ENCODE assay signal across 20 mouse cellular contexts in the genomic region with DNA sequence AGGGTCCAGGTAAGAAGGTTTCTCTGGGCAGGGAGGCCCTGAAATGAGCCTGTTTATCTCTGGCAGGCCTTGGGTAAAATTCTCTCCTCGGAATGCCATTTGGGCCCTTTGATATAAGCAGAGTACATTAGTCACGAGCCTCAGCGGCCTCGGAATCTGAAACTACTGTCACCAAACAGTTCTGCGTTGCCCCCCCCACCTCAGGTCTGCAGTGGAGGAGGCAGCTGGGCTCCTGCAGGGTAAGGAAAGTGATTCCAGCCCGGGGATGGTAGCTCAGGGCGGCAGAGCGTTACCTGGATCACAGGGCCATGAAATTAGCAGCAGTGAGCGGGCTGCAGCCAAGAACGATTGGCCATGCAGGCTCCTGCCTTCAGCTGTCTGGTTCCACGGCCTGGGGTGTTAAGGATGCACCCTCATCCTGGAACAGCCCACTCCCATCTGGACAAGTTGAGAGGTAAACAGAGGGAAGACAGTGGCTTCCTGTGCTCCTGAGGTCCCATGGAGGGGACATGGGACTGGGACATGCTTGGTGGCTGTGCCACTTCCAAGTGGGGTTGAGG. TPM values are rescaled to one million over a fixed set of nuclear protein-coding genes. Genes with fewer than 3 reads are reported as not detected.
A peak's percentile ranks its signal among the peaks of the same experiment; 100 is the strongest.
DNase-seq lines count a peak whose midpoint lies in the region; ATAC-seq and TF ChIP-seq lines count a peak whose summit lies in the region.
"Had no signal": no experiment of that assay in that cellular context is flagged by ENCODE, and none has a peak within 500 bp of the region (broad histone marks: within the 10 kb centered on the region; RNA-seq: fewer than 3 reads in every experiment).

No protein-coding gene starts in this region.

- no peak overlapping the region for H3K4me2 ChIP-seq in heart, embryonic 11.5 days
- no peak overlapping the region for H3K4me2 ChIP-seq in hindbrain, embryonic 13.5 days
- no peak overlapping the region for H3K4me2 ChIP-seq in forebrain, postnatal 0 days (ENCODE audit: low read depth)
- H3K4me2 ChIP-seq in liver, embryonic 12.5 days = no peak overlapping the region
- H3K4me2 ChIP-seq: forebrain, embryonic 13.5 days; heart, embryonic 12.5 days; liver, embryonic 11.5 days; lung, embryonic 15.5 days; midbrain, embryonic 12.5 days had no signal

- intact Hi-C loops in left cerebral cortex, postnatal 4 days (cut with DNase I) = no loop called here
- intact Hi-C loops in left cerebral cortex, postnatal 25 days (cut with DNase I) = no loop called here

- no peaks in the 10 kb centered on the region for H3K36me3 ChIP-seq in heart, embryonic 11.5 days (ENCODE audit: control insufficient read depth, insufficient read depth, low read length)
- H3K36me3 ChIP-seq in hindbrain, embryonic 13.5 days = peaks cover 8% of the 10 kb centered on the region; the same call in 1 of the 2 replicates
- no peaks in the 10 kb centered on the region for H3K36me3 ChIP-seq in forebrain, postnatal 0 days (ENCODE audit: insufficient read depth)
- H3K36me3 ChIP-seq in liver, embryonic 12.5 days = 0 out of 2 replicates have a peak, but pooled peaks cover 3% of the 10 kb centered on the region
- H3K36me3 ChIP-seq: lung, embryonic 15.5 days; midbrain, embryonic 12.5 days had no signal

- peaks cover 3% of the 10 kb centered on the region; the same call in 1 of the 2 replicates for H3K4me1 ChIP-seq in heart, embryonic 11.5 days (ENCODE audit: control insufficient read depth, insufficient read depth, low read length)
- peaks cover 23% of the 10 kb centered on the region for H3K4me1 ChIP-seq in hindbrain, embryonic 13.5 days (replicated peaks)
- peaks cover 2% of the 10 kb centered on the region; the same call in 1 of the 2 replicates for H3K4me1 ChIP-seq in forebrain, postnatal 0 days (ENCODE audit: insufficient read depth)
- H3K4me1 ChIP-seq in cerebellum, adult 2 months (ENCODE audit: control insufficient read depth, insufficient read depth, low read length) = no peaks in the 10 kb centered on the region; the same call in 1 of the 2 replicates
- no peaks in the 10 kb centered on the region for H3K4me1 ChIP-seq in liver, embryonic 12.5 days
- H3K4me1 ChIP-seq: lung, embryonic 15.5 days had no signal

- H3K27me3 ChIP-seq in heart, embryonic 11.5 days (ENCODE audit: control insufficient read depth, insufficient read depth, low read length) = no peaks in the 10 kb centered on the region
- H3K27me3 ChIP-seq in hindbrain, embryonic 13.5 days = no peaks in the 10 kb centered on the region
- no peaks in the 10 kb centered on the region for H3K27me3 ChIP-seq in forebrain, postnatal 0 days (ENCODE audit: insufficient read depth, low read length)
- no peaks in the 10 kb centered on the region for H3K27me3 ChIP-seq in cerebellum, adult 2 months (ENCODE audit: control insufficient read depth, insufficient read depth, low read length)
- no peaks in the 10 kb centered on the region for H3K27me3 ChIP-seq in liver, embryonic 12.5 days (replicated peaks)
- H3K27me3 ChIP-seq: forebrain, embryonic 13.5 days; heart, embryonic 12.5 days; lung, embryonic 15.5 days had no signal

- H3K9me3 ChIP-seq in heart, embryonic 11.5 days (replicated peaks; ENCODE audit: control insufficient read depth, low read length) = no peaks in the 10 kb centered on the region
- no peaks in the 10 kb centered on the region for H3K9me3 ChIP-seq in hindbrain, embryonic 13.5 days
- H3K9me3 ChIP-seq in forebrain, postnatal 0 days (ENCODE audit: low read length) = no peaks in the 10 kb centered on the region
- no peaks in the 10 kb centered on the region for H3K9me3 ChIP-seq in liver, embryonic 12.5 days (replicated peaks)
- H3K9me3 ChIP-seq: embryonic facial prominence, embryonic 10.5 days; forebrain, embryonic 13.5 days; heart, embryonic 12.5 days; limb, embryonic 10.5 days; lung, embryonic 15.5 days; midbrain, embryonic 12.5 days had no signal

- peak; percentile 90 for DNase-seq in heart, adult 11 months
- peak; percentile 26 for DNase-seq in left cerebral cortex, postnatal 4 days
- DNase-seq in left cerebral cortex, postnatal 25 days (ENCODE audit: low spot score in 2 of 2) = no peak
- no peak for DNase-seq in forebrain, postnatal 0 days
- no peak for DNase-seq in cerebellum, adult 2 months

- H3K9ac ChIP-seq in heart, embryonic 11.5 days (ENCODE audit: low read depth, low read length) = no peak overlapping the region
- no peak overlapping the region for H3K9ac ChIP-seq in hindbrain, embryonic 13.5 days
- no peak overlapping the region for H3K9ac ChIP-seq in forebrain, postnatal 0 days
- no peak overlapping the region for H3K9ac ChIP-seq in liver, embryonic 12.5 days
- H3K9ac ChIP-seq: forebrain, embryonic 13.5 days; heart, embryonic 12.5 days; lung, embryonic 15.5 days; midbrain, embryonic 12.5 days had no signal

- H3K27ac ChIP-seq in heart, embryonic 11.5 days (ENCODE audit: low read depth, low read length) = no peak overlapping the region
- peak overlapping the region; percentile 66 for H3K27ac ChIP-seq in hindbrain, embryonic 13.5 days
- no peak overlapping the region for H3K27ac ChIP-seq in forebrain, postnatal 0 days (ENCODE audit: low read depth, low read length)
- H3K27ac ChIP-seq in cerebellum, adult 2 months (ENCODE audit: insufficient read depth, low read length) = no peak overlapping the region
- no peak overlapping the region for H3K27ac ChIP-seq in liver, embryonic 12.5 days
- H3K27ac ChIP-seq: embryonic facial prominence, embryonic 10.5 days; forebrain, embryonic 13.5 days; layer of hippocampus, adult 2 months; limb, embryonic 10.5 days; lung, embryonic 15.5 days; midbrain, embryonic 12.5 days; stomach, postnatal 0 days had no signal

- no peak for TF ChIP-seq POLR2A in cerebellum, adult 2 months (IDR thresholded peaks at IDR 0.05; ENCODE audit: borderline replicate concordance, insufficient read depth, low read length)

- H3K4me3 ChIP-seq in heart, embryonic 11.5 days (ENCODE audit: low read depth, low read length) = no peak overlapping the region
- no peak overlapping the region for H3K4me3 ChIP-seq in hindbrain, embryonic 13.5 days
- H3K4me3 ChIP-seq in forebrain, postnatal 0 days (ENCODE audit: low read depth, low read length) = no peak overlapping the region
- H3K4me3 ChIP-seq in cerebellum, adult 2 months (replicated peaks; ENCODE audit: insufficient read depth, low read depth, low read length) = no peak overlapping the region
- H3K4me3 ChIP-seq in liver, embryonic 12.5 days = no peak overlapping the region
- H3K4me3 ChIP-seq: embryonic facial prominence, embryonic 10.5 days; forebrain, embryonic 13.5 days; heart, embryonic 12.5 days; layer of hippocampus, adult 2 months; limb, embryonic 10.5 days; lung, embryonic 15.5 days; midbrain, embryonic 12.5 days; myocyte had no signal

- 66% methylated on average over 11 of the region's 11 CpGs for WGBS in heart, embryonic 11.5 days (ENCODE audit: insufficient replicate concordance)
- WGBS in hindbrain, embryonic 13.5 days = 70% methylated on average over 11 of the region's 11 CpGs
- WGBS in forebrain, postnatal 0 days = 76% methylated on average over 11 of the region's 11 CpGs
- WGBS in cerebellum, adult 2 months = 63% methylated on average over 11 of the region's 11 CpGs
- 71% methylated on average over 11 of the region's 11 CpGs for WGBS in liver, embryonic 12.5 days (ENCODE audit: insufficient replicate concordance)

- no peak for ATAC-seq in heart, embryonic 11.5 days (replicated peaks; ENCODE audit: insufficient number of reproducible peaks, low FRiP score, low TSS enrichment)
- peak; percentile 27; the same call in 1 of the 2 replicates for ATAC-seq in hindbrain, embryonic 13.5 days (ENCODE audit: low FRiP score)
- ATAC-seq in forebrain, postnatal 0 days = no peak
- no peak for ATAC-seq in liver, embryonic 12.5 days
- ATAC-seq: CD4-positive, CD25-positive, alpha-beta regulatory T cell, adult 4 months; forebrain, embryonic 13.5 days; intestine, embryonic 16.5 days had no signal

- TF ChIP-seq CTCF in forebrain, postnatal 0 days (IDR thresholded peaks at IDR 0.05; ENCODE audit: low read depth) = no peak
- no peak for TF ChIP-seq CTCF in cerebellum, adult 2 months (IDR thresholded peaks at IDR 0.05; ENCODE audit: borderline replicate concordance, insufficient read depth, low read depth, low read length)

RNA-seq across cellular contexts. Expression of a gene that starts 15.3 kb away (rescaled TPM):
- 4.6 and 4.8 TPM in 2 replicates for polyA plus RNA-seq in heart, embryonic 11.5 days (2014; fragmentation: Nextera tagmentation; extraction: Ambion mirVana)
- 10 to 100 TPM; 16.3 to 19.6 TPM for total RNA-seq in left cerebral cortex, postnatal 4 days (2021)
- total RNA-seq in left cerebral cortex, postnatal 25 days (2021) = 10 to 100 TPM; 14.9 to 17.5 TPM
- 14.1 and 15.8 TPM in 2 replicates for polyA plus RNA-seq in hindbrain, embryonic 13.5 days (2015; fragmentation: Nextera tagmentation; extraction: Ambion mirVana)
- 6.5 and 9.3 TPM in 2 replicates for total RNA-seq in forebrain, postnatal 0 days (2014; rRNA removed)
- 7.8 and 11.6 TPM in 2 replicates for polyA plus RNA-seq in forebrain, postnatal 0 days (2015; fragmentation: Nextera tagmentation; extraction: Ambion mirVana)
- 9.6 and 9.9 TPM in 2 replicates for polyA plus RNA-seq in cerebellum, adult 2 months (2012; rRNA removed)
- 3.6 and 4.2 TPM in 2 replicates for polyA plus RNA-seq in liver, embryonic 12.5 days (2016; fragmentation: Nextera tagmentation; extraction: Ambion mirVana)

RNA-seq across cellular contexts. Expression of a gene that starts 41.0 kb away (rescaled TPM):
- 0.23 and 0.27 TPM in 2 replicates for polyA plus RNA-seq in heart, embryonic 11.5 days (2014; fragmentation: Nextera tagmentation; extraction: Ambion mirVana)
- 1 to 10 TPM; 1.3 to 1.8 TPM for total RNA-seq in left cerebral cortex, postnatal 4 days (2021)
- total RNA-seq in left cerebral cortex, postnatal 25 days (2021) = 1 to 10 TPM; 1.7 to 2.5 TPM
- polyA plus RNA-seq in hindbrain, embryonic 13.5 days (2015; fragmentation: Nextera tagmentation; extraction: Ambion mirVana) = 2.0 TPM in 2 replicates
- 6.2 and 13.1 TPM in 2 replicates for total RNA-seq in forebrain, postnatal 0 days (2014; rRNA removed)
- polyA plus RNA-seq in forebrain, postnatal 0 days (2015; fragmentation: Nextera tagmentation; extraction: Ambion mirVana) = 0.58 and 1.9 TPM in 2 replicates
- polyA plus RNA-seq in cerebellum, adult 2 months (2012; rRNA removed) = 2.7 and 2.8 TPM in 2 replicates
- polyA plus RNA-seq in liver, embryonic 12.5 days (2016; fragmentation: Nextera tagmentation; extraction: Ambion mirVana) = 0.19 and 0.23 TPM in 2 replicates

Comparison
In these comparisons a context has a peak if more than half of its experiments do, and no peak if none do; other contexts are left out.
1. DNase-seq: peak in heart, adult 11 months (single experiment) and left cerebral cortex, postnatal 4 days (single experiment); none in left cerebral cortex, postnatal 25 days (0 of 2), forebrain, postnatal 0 days (single experiment) and cerebellum, adult 2 months (0 of 2).